Mouse (Mus musculus) lung, adult 2 months (tissue): ENCODE measurements at regions not wholly inside any gene's neighbourhood (a gene's known extent, or its start where the extent isn't known, plus 50 kb on each side); places are given as distances from the start of the nearest gene placed in this dataset.

ENCODE experiments used
- DNase-seq: peaks from one replicate; pipeline ENCODE4 v3.0.0; 2022
- H3K4me1 ChIP-seq: fragments of 200-500 bp; 2 replicates; pipeline ENCODE4 v1.6.1; 2011; ENCODE audit warnings: low read length; ENCODE audit not compliant: control insufficient read depth, insufficient read depth
- H3K4me3 ChIP-seq: fragments of 200-500 bp; replicated peaks from 2 replicates; pipeline ENCODE3; 2011; ENCODE audit warnings: low read depth, mild to moderate bottlenecking, control low read depth, low read length; ENCODE audit errors: extremely low read depth
- CTCF ChIP-seq: fragments of 200-500 bp; IDR thresholded peaks from 2 replicates; pipeline ENCODE4 v1.5.1; 2011; ENCODE audit warnings: mild to moderate bottlenecking, low read length, control low read depth; ENCODE audit not compliant: insufficient read depth
- POLR2A ChIP-seq: fragments of 200-500 bp; IDR thresholded peaks from 2 replicates; pipeline ENCODE4 v1.6.1; 2011; ENCODE audit warnings: low read depth, mild to moderate bottlenecking, control low read depth, low read length, borderline replicate concordance; ENCODE audit errors: extremely low read depth
- WGBS: fragments of 180-500 bp; shearing (Covaris S2); methylation state at CpG from one replicate; pipeline ENCODE4 v1.1.7; 2018; 5-methylcytosine and 5-hydroxymethylcytosine counted together

- 50% methylated on average over 1 of the region's 1 CpGs for WGBS
- TF ChIP-seq POLR2A: no peak
- no peak for TF ChIP-seq CTCF
- Histone ChIP-seq H3K4me3 (no peak overlapping the region), H3K4me1 (no peaks in the 10 kb centered on the region)
- DNase-seq: no peak
These were observed 931.2 kb upstream of the Gm7489 start for GRCm38 (mm10) chr15:52953480-52953879.

- WGBS: 63% methylated on average over 7 of the region's 7 CpGs
- no peak for TF ChIP-seq POLR2A
- no peak for TF ChIP-seq CTCF
- no peak overlapping the region for H3K4me3 ChIP-seq
- no peaks in the 10 kb centered on the region for H3K4me1 ChIP-seq
- no peak for DNase-seq
These were observed 929.8 kb upstream of the Gm7489 start for GRCm38 (mm10) chr15:52954715-52955593.

GRCm38 (mm10) chr15:52959711-52960110 is 925.0 kb upstream of the Gm7489 start:
- no peaks in the 10 kb centered on the region for H3K4me1 ChIP-seq
- H3K4me3 ChIP-seq: no peak overlapping the region
- 77% methylated on average over 2 of the region's 2 CpGs for WGBS
- no peak for TF ChIP-seq POLR2A
- no peak for DNase-seq

GRCm38 (mm10) chr15:52961491-52961890 is 923.2 kb upstream of the Gm7489 start:
- TF ChIP-seq CTCF: no peak
- no peak for TF ChIP-seq POLR2A
- no peak for DNase-seq
- Histone ChIP-seq H3K4me1 (no peaks in the 10 kb centered on the region), H3K4me3 (no peak overlapping the region)
- 52% methylated on average over 3 of the region's 3 CpGs for WGBS

- TF ChIP-seq POLR2A (no peak), CTCF (no peak)
- no peak for DNase-seq
- WGBS: 52% methylated on average over 2 of the region's 2 CpGs
These were observed 920.8 kb upstream of the Gm7489 start for GRCm38 (mm10) chr15:52963918-52964317.

GRCm38 (mm10) chr15:52964403-52964802 is 920.3 kb upstream of the Gm7489 start:
- no peak for DNase-seq
- H3K4me3 ChIP-seq: no peak overlapping the region
- WGBS: 51% methylated on average over 1 of the region's 1 CpGs
- TF ChIP-seq POLR2A: no peak
- H3K4me1 ChIP-seq: no peaks in the 10 kb centered on the region

More at GRCm38 (mm10) chr15:52963918-52964317, 920.8 kb upstream of the Gm7489 start:
- Histone ChIP-seq H3K4me1 (no peaks in the 10 kb centered on the region), H3K4me3 (no peak overlapping the region)

- TF ChIP-seq CTCF (no peak), POLR2A (no peak)
- Histone ChIP-seq H3K4me3 (no peak overlapping the region), H3K4me1 (no peaks in the 10 kb centered on the region)
- DNase-seq: peak; percentile 4
- 11% methylated on average over 4 of the region's 4 CpGs for WGBS
These were observed 916.9 kb upstream of the Gm7489 start for GRCm38 (mm10) chr15:52967801-52968235.

- H3K4me3 ChIP-seq: no peak overlapping the region
- H3K4me1 ChIP-seq: no peaks in the 10 kb centered on the region
- no peak for TF ChIP-seq POLR2A
- no peak for TF ChIP-seq CTCF
- no peak for DNase-seq
- 64% methylated on average over 2 of the region's 2 CpGs for WGBS
These were observed 901.9 kb upstream of the Gm7489 start for GRCm38 (mm10) chr15:52982821-52983220.

- no peak for DNase-seq
- Histone ChIP-seq H3K4me3 (no peak overlapping the region), H3K4me1 (no peaks in the 10 kb centered on the region)
- no peak for TF ChIP-seq POLR2A
- no peak for TF ChIP-seq CTCF
These were observed 894.1 kb upstream of the Gm7489 start for GRCm38 (mm10) chr15:52990580-52990979.

- TF ChIP-seq CTCF (no peak), POLR2A (no peak)
- 73% methylated on average over 1 of the region's 1 CpGs for WGBS
- H3K4me1 ChIP-seq: peaks cover 3% of the 10 kb centered on the region
- no peak for DNase-seq
- no peak overlapping the region for H3K4me3 ChIP-seq
These were observed 890.4 kb upstream of the Gm7489 start for GRCm38 (mm10) chr15:52994351-52994750.
